Mouse (Mus musculus): ENCODE results near the gene AC131692.1. TPM values are rescaled to one million over a fixed set of nuclear protein-coding genes. Genes with fewer than 3 reads are reported as not detected.

Gene AC131692.1
- polyA plus RNA-seq, 1 experiment from 2014 or later, result not detected

GRCm38 (mm10) chr19:6105586-6105985 is 11.4 kb downstream of the AC131692.1 start, which contains the start of gene Naaladl1:
Gene Naaladl1, plus strand, starts transcription at chr19:6105782.
- ATAC-seq (replicated peaks; ENCODE audit: low FRiP score, low read depth) (no peak), DNase-seq (ENCODE audit: low spot score) (no peak)
- Histone ChIP-seq H3K4me3 (replicated peaks; ENCODE audit: low read depth, low read length) (no peak within 1 kb of the TSS), H3K4me2 (ENCODE audit: low read length) (no peak within 1 kb of the TSS), H3K9ac (ENCODE audit: low read depth, low read length) (no peak within 1 kb of the TSS), H3K27me3 (ENCODE audit: insufficient read depth, low read length) (no peaks in the 10 kb centered on the region), H3K36me3 (ENCODE audit: insufficient read depth, low read length) (no peaks in the 10 kb centered on the region), H3K4me1 (replicated peaks; ENCODE audit: insufficient read depth, low read length) (no peaks in the 10 kb centered on the region), H3K9me3 (replicated peaks; ENCODE audit: low read length) (no peaks in the 10 kb centered on the region), H3K27ac (no peak within 1 kb of the TSS)
- TF ChIP-seq CTCF (IDR thresholded peaks at IDR 0.05; ENCODE audit: low read depth), result no peak
- 76% methylated on average over 7 of the region's 7 CpGs for WGBS

- 34% methylated on average over 6 of the region's 6 CpGs for WGBS
- Histone ChIP-seq H3K27me3 (ENCODE audit: insufficient read depth, low read length) (no peaks in the 10 kb centered on the region), H3K9ac (ENCODE audit: low read depth, low read length) (no peak overlapping the region), H3K4me2 (ENCODE audit: low read length) (no peak overlapping the region), H3K9me3 (replicated peaks; ENCODE audit: low read length) (no peaks in the 10 kb centered on the region), H3K4me3 (replicated peaks; ENCODE audit: low read depth, low read length) (no peak overlapping the region), H3K4me1 (replicated peaks; ENCODE audit: insufficient read depth, low read length) (peaks cover 5% of the 10 kb centered on the region), H3K27ac (no peak overlapping the region), H3K36me3 (ENCODE audit: insufficient read depth, low read length) (peaks cover 19% of the 10 kb centered on the region)
- no peak for ATAC-seq (replicated peaks; ENCODE audit: low FRiP score, low read depth)
- DNase-seq (ENCODE audit: low spot score), result no peak
- no peak for TF ChIP-seq CTCF (IDR thresholded peaks at IDR 0.05; ENCODE audit: low read depth)
Observed at GRCm38 (mm10) chr19:6113116-6113515, 18.9 kb downstream of the AC131692.1 start.

- H3K4me1 ChIP-seq (replicated peaks; ENCODE audit: insufficient read depth, low read length), result peaks cover 5% of the 10 kb centered on the region
- H3K4me3 ChIP-seq (replicated peaks; ENCODE audit: low read depth, low read length), result no peak overlapping the region
- H3K36me3 ChIP-seq (ENCODE audit: insufficient read depth, low read length), result peaks cover 19% of the 10 kb centered on the region
- DNase-seq (ENCODE audit: low spot score) (no peak), ATAC-seq (replicated peaks; ENCODE audit: low FRiP score, low read depth) (no peak)
- TF ChIP-seq CTCF (IDR thresholded peaks at IDR 0.05; ENCODE audit: low read depth), result no peak
- 0 out of 2 replicates have a peak overlapping the region, but pooled peaks have one; percentile 18 for H3K9ac ChIP-seq (ENCODE audit: low read depth, low read length)
- 93% methylated on average over 15 of the region's 15 CpGs for WGBS
- H3K4me2 ChIP-seq (ENCODE audit: low read length), result peak overlapping the region; percentile 98; the same call in 1 of the 2 replicates
- no peaks in the 10 kb centered on the region for H3K9me3 ChIP-seq (replicated peaks; ENCODE audit: low read length)
- no peaks in the 10 kb centered on the region for H3K27me3 ChIP-seq (ENCODE audit: insufficient read depth, low read length)
- H3K27ac ChIP-seq, result no peak overlapping the region
Observed at GRCm38 (mm10) chr19:6116113-6116850, 22.1 kb downstream of the AC131692.1 start.

- Histone ChIP-seq H3K9me3 (replicated peaks; ENCODE audit: low read length) (no peaks in the 10 kb centered on the region), H3K27ac (peak overlapping the region; percentile 95), H3K4me1 (replicated peaks; ENCODE audit: insufficient read depth, low read length) (peaks cover 5% of the 10 kb centered on the region), H3K9ac (ENCODE audit: low read depth, low read length) (peak overlapping the region; percentile 81), H3K36me3 (ENCODE audit: insufficient read depth, low read length) (peaks cover 19% of the 10 kb centered on the region), H3K27me3 (ENCODE audit: insufficient read depth, low read length) (no peaks in the 10 kb centered on the region), H3K4me3 (replicated peaks; ENCODE audit: low read depth, low read length) (peak overlapping the region; percentile 79), H3K4me2 (ENCODE audit: low read length) (peak overlapping the region; percentile 98)
- WGBS, result 4% methylated on average over 32 of the region's 32 CpGs
- no peak for TF ChIP-seq CTCF (IDR thresholded peaks at IDR 0.05; ENCODE audit: low read depth)
- ATAC-seq (replicated peaks; ENCODE audit: low FRiP score, low read depth), result no peak
- DNase-seq (ENCODE audit: low spot score), result no peak
Observed at GRCm38 (mm10) chr19:6117346-6117985, 23.2 kb downstream of the AC131692.1 start.

- no peaks in the 10 kb centered on the region for H3K9me3 ChIP-seq (replicated peaks; ENCODE audit: low read length)
- no peak; the same call in 1 of the 2 replicates for TF ChIP-seq CTCF (IDR thresholded peaks at IDR 0.05; ENCODE audit: low read depth)
- ATAC-seq (replicated peaks; ENCODE audit: low FRiP score, low read depth) (peak; percentile 72), DNase-seq (ENCODE audit: low spot score) (peak; percentile 97)
- peak within 1 kb of the TSS; percentile 79 for H3K4me3 ChIP-seq (replicated peaks; ENCODE audit: low read depth, low read length)
- H3K4me1 ChIP-seq (replicated peaks; ENCODE audit: insufficient read depth, low read length), result peaks cover 5% of the 10 kb centered on the region
- peak within 1 kb of the TSS; percentile 95 for H3K27ac ChIP-seq
- WGBS, result under 1% methylated on average over 77 of the region's 77 CpGs
- H3K36me3 ChIP-seq (ENCODE audit: insufficient read depth, low read length), result peaks cover 19% of the 10 kb centered on the region
- H3K27me3 ChIP-seq (ENCODE audit: insufficient read depth, low read length), result no peaks in the 10 kb centered on the region
- H3K4me2 ChIP-seq (ENCODE audit: low read length), result peak within 1 kb of the TSS; percentile 98
- peak within 1 kb of the TSS; percentile 81 for H3K9ac ChIP-seq (ENCODE audit: low read depth, low read length)
Observed at GRCm38 (mm10) chr19:6117986-6118676, 23.9 kb downstream of the AC131692.1 start, which contains the start of gene Sac3d1. Gene Sac3d1, minus strand, starts transcription at chr19:6118650.

DNA sequence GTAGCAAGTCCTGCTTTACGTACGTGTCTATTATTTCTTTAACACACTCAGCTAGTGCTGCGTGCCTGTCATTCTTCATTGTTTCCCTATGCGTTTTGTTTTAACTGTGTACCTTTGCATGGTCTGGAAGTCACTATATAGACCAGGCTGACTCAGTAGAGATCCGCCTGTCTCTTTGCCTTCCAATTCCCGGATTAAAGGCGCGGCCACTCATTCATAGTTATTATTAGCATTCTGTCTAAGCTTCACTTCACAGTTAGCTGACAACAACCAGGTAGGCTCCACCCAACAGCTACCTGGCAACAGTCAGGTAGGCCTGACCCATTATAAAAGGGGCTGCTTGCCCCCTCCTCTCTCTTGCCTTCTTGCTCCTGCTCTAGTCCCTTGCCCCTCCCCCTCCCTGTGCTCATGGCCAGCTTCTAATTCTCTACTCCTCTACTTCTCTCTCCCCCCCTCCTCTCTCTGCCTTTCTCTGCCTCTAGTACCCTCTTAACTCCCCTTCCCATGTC is 24.5 kb downstream of the AC131692.1 start:
- Histone ChIP-seq H3K27ac (peak overlapping the region; percentile 95), H3K4me2 (ENCODE audit: low read length) (peak overlapping the region; percentile 98), H3K4me3 (replicated peaks; ENCODE audit: low read depth, low read length) (peak overlapping the region; percentile 79), H3K9me3 (replicated peaks; ENCODE audit: low read length) (no peaks in the 10 kb centered on the region), H3K9ac (ENCODE audit: low read depth, low read length) (peak overlapping the region; percentile 38; the same call in 1 of the 2 replicates), H3K27me3 (ENCODE audit: insufficient read depth, low read length) (no peaks in the 10 kb centered on the region), H3K36me3 (ENCODE audit: insufficient read depth, low read length) (peaks cover 17% of the 10 kb centered on the region), H3K4me1 (replicated peaks; ENCODE audit: insufficient read depth, low read length) (peaks cover 5% of the 10 kb centered on the region)
- ATAC-seq (replicated peaks; ENCODE audit: low FRiP score, low read depth), result no peak
- TF ChIP-seq CTCF (IDR thresholded peaks at IDR 0.05; ENCODE audit: low read depth), result no peak
- 2% methylated on average over 8 of the region's 8 CpGs for WGBS
- no peak for DNase-seq (ENCODE audit: low spot score)
